Mouse (Mus musculus) left cerebral cortex, postnatal 14 days (tissue): ENCODE results near the gene Gpr182. TPM values are rescaled to one million over a fixed set of nuclear protein-coding genes. Genes with fewer than 3 reads are reported as not detected.
A peak's percentile ranks its signal among the peaks of the same experiment; 100 is the strongest.

Experiments
- DNase-seq, 2 experiments: peaks; one replicate each; pipeline ENCODE4 v3.0.0; 2021 to 2022; ENCODE audit warnings: low spot score in 2 of 2, mixed read lengths in 1 of 2
- intact Hi-C: fragments of 180-260 bp; cut with DNase I; formaldehyde crosslinking; loops from one replicate; pipeline ENCODE4 v1.15.1; 2025
- total RNA-seq, 2 experiments: library from RNA; stranded (reverse); gene quantifications; 2 replicates each; pipeline ENCODE4 v1.2.3; 2021

Gpr182 gene
- total RNA-seq, 2 experiments from 2014 or later = 1.3 to 1.5 TPM

DNA sequence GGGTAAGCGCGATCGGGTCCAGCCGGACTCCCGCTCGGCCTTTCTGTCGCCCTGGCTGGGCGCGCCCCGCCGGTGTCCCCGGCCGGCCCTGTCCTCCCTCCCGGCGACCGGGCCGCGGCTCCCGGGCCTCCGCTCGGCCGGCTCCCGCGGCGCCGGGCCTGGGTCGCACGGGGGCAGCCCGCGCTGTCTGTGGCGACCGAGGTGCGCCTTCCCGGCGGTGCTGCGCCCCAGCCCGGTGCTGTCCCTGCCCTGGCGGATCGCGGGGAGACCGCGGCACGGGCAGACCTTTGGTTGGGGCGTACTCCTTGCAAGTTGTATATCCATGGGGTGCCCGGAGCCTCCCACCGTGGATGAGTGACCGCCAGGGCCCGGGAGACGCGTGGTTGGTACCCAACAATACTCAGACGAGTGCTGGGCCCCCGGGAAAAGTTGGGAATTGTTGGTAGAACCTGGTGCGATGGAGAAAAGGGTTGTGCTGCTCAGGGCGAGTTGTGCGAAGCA, 11.8 kb downstream of the Gpr182 start:
- no peak for DNase-seq
- intact Hi-C loops = loop anchor here (2.0 to 5.0 kb wide), 2 partner anchors 197 to 268 kb away; partner anchors contain the start of gene Hsd17b6

DNA sequence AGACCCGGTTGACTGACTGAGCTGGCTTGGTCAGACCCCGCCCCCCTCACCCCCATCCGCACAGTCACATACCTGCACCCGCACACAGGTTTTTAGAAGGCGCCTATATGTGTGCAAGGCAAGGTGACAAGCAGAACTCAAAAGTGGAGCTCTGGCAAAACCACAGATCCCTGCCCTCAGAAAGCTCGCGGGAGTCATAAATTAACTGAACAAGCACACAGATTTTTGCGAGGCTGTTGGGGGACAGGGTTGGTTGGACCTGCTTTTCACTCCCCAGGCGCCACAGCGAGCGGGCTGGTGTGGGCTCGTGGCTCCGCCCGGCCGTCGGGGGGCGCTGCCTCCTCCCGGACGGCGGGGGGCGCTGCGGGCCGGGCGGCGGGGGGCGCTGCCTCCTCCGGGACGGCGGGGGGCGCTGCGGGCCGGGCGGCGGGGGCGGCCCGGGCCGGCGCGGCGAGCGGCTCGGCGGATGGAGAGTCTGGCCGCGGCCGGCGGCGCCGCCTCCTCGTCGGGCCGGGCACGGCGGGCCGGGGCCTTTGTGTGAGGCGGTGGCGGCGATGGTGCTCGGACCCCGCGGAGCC, 12.4 kb downstream of the Gpr182 start, which contains the start of gene Zbtb39:
TSS of gene Zbtb39 (plus strand) at position 456 of the 578 bp plus-strand sequence.
- intact Hi-C loops = loop anchor here (2.0 to 5.0 kb wide), 2 partner anchors 198 to 268 kb away; partner anchors contain the start of gene Hsd17b6

DNA sequence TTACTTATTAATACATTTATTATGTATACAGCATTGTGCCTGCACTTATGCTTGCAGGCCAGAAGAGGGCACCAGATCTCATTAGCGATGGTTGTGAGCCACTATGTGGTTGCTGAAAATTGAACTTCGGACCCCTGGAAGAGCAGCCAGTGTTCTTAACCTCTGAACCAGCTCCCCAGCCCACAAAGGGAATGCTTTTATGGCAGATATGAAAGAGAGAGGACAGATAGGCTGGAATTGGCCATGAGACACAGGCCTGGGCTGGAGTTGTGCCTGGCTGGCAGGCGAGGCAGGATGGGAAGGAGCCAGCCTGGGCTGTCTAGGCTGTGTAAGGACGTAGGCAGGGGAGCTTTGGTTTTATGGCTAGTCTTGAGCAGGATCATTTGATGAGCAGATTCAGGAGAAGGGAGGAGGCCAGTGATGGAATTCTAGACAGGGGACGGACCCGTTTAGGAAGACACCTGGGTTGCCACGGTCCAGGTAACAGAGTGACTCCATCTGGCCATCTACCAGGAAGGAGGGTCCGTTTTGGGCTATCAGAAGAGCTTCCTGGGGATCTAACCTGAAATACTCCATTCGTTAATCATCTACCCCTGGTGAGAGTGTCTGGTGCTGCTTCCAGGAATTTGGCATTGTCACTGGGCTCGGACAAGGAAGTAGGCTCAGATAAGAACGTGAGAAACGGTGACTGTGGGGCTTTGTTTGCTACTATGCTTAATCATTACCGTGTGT, 13.2 kb downstream of the Gpr182 start:
- DNase-seq = no peak
- intact Hi-C loops = loop anchor here (2.0 to 5.0 kb wide), 2 partner anchors 198 to 269 kb away; partner anchors contain the start of gene Hsd17b6

More for the DNA sequence above, 12.4 kb downstream of the Gpr182 start, which contains the start of gene Zbtb39:
- DNase-seq = peak; percentile 51 to 74

DNA sequence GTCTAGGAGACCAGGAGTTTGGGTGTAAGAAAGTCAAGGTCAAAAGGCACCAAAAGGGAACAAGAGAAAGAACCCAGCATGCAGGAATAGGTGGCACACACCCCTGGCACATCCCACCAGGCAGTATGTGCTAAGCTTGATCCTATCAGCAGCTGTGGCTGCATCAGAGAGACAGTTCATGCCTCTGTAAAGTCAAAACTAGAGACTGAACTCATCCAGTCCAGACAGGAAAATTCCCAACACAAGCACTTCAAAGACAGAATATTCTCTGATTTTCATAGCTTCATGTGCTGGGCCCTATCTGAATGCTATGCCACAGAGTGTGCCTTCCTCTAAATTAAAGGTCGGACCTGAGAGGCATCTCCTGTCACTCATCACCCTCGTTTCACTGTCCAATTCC, 14.0 kb downstream of the Gpr182 start:
- intact Hi-C loops = loop anchor here (5.0 kb wide), 1 partner anchor 270 kb away; the partner anchor contains the start of gene Hsd17b6
- no peak for DNase-seq

DNA sequence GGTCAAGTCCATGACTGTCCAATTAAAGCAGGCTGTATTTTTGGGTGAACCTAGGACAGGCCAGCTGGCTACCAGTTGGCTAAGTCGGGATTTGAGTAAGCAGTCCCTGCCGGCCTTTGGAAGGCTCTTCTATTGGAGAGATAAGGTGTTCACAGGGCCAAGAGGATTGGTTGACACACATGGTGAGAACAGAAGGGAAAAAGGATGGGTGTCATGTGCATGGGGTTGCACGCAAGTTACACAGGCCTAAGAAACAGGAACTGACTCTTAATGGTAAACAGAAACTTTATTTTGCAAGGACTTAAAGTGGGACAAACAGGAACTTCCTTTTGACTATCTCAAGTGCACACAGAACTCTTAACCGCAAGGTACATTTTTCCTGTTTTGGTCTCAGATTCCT, 14.6 kb downstream of the Gpr182 start:
- intact Hi-C loops = loop anchor here (5.0 kb wide), 1 partner anchor 270 kb away; the partner anchor contains the start of gene Hsd17b6
- no peak for DNase-seq

DNA sequence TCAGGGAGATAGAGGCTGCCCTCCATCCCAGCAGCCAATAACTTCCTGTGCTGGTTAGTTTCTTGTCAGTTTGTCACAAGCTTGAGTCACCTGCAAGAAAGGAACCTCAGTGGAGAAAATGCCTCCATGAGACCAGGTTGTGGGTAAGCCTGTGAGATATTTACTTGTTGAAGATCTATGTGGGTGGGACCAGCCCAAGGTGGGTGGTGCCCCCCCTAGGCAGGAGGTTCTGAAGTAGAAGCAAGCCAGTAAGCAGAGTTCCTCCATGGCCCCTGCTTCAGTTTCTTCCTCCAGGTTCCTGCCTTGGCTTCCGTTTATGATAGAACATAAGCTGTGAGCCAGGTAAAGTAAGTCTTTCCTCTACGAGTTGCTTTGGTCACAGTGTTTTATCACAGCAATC, 15.3 kb downstream of the Gpr182 start:
- intact Hi-C loops = loop anchor here (5.0 kb wide), 1 partner anchor 271 kb away; the partner anchor contains the start of gene Hsd17b6
- no peak for DNase-seq

DNA sequence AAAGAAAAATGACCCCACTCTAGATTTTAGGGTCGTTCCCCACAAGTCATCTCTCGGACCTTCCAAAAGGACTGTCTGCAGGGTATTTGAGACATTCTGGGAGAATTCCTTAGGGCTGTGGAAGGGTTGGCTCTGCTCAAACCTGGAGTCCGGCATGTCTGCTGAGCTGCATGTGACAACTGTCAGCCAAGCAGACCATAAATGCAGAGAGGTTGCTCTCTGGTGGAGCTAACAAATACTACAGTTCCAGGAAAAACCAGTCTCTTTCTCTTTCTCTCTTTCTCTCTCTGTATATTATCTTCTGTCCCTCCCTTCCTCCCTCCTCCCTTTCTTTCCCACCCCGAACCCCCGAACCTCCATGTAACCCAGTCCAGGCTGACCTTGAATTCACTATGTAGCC, 17.1 kb downstream of the Gpr182 start:
- intact Hi-C loops = loop anchor here (2.0 to 5.0 kb wide), 2 partner anchors 57 to 94 kb away; no protein-coding TSS in a partner anchor
- no peak for DNase-seq

DNA sequence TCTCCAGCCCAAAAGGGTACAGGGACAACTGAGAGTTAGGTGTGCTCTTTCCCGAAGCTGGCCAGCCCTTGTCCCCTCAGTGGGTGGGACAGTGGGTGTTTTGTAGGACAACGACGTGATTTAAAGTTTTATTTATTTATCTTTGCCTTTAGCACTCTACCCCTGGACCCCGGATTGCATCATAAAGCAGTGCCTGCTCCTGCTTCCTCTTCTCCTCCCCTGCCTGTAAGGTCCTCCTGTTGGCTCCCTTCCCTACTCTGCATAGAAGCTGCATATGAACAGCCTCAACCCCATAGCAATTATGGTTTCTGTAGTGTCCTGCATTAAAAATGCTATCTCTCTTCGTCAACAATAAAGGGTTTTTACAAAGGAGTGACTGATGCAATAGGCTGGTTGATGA, 20.1 kb downstream of the Gpr182 start:
- intact Hi-C loops = loop anchor here (5.0 kb wide), 1 partner anchor 54 kb away; no protein-coding TSS in a partner anchor
- DNase-seq = no peak

DNA sequence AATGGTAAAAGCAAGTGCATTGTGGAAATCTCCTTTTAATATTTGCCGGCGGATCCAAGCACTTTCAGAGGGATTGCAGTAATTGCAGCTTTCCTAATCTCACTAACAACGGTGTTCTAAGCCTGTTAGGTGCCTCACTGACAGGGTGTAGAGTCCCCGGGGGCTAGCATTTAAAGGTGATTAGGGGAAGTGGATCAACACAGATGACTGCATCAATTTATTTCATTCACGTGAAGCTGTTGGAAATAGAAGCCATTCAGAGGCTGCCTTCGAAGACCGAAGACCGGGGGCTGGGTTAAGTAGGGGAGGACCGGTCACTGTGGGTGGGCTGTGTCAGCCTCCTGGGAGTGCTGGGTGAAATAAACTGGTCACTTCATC, 20.6 kb downstream of the Gpr182 start:
- intact Hi-C loops = loop anchor here (5.0 kb wide), 1 partner anchor 54 kb away; no protein-coding TSS in a partner anchor
- no peak for DNase-seq

DNA sequence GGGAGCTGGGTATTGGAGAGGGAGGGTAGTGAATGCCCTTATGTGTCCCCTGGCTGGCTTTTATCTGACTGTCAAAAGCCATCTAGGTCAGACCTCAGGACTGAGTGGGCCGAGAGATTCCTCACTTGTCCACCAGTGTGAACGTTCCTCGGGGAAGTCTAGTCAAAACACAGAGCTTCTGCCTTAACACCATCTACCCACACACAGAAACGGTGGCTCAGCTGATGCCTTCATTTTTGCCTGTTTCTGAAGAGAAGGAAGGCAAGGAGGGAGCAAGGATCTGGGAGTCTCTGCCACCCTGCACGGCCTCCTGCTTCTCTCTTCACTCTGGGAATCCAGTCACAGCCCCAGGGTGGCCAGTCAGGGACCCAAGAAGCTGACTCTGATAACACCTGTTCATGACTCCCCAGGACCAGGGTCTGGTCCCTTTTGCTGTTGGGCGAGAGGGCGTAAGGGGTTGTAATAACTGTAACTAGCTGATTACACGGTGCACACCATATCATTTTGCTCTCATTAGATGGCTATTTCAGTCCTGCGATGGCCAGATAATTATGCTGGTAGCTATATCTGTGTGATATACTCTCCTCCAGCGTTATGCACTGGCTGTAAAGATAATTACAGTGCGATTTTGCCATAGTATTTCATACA, 21.1 kb downstream of the Gpr182 start:
- intact Hi-C loops = loop anchor here (5.0 kb wide), 1 partner anchor 53 kb away; no protein-coding TSS in a partner anchor
- no peak for DNase-seq

DNA sequence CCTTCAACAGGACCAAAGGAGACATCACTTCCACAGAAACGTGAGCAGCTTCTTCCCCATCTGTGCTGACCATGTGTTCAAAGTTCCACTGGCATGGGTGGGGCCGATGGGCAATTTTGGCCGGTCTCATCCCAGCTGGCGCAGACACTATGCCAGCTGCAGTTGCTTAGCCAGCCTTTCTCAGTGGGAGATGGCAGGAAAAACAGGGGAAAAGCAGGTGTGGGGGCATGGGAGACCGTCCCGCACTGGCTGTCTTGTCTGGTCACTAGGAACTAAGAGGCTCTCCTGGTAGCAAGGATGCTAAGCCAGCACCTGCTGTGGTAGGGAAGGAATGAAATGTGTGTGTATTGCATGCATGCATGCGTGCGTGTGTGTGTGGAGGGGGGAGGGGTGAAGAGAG, 23.1 kb downstream of the Gpr182 start:
- intact Hi-C loops = no loop called here

DNA sequence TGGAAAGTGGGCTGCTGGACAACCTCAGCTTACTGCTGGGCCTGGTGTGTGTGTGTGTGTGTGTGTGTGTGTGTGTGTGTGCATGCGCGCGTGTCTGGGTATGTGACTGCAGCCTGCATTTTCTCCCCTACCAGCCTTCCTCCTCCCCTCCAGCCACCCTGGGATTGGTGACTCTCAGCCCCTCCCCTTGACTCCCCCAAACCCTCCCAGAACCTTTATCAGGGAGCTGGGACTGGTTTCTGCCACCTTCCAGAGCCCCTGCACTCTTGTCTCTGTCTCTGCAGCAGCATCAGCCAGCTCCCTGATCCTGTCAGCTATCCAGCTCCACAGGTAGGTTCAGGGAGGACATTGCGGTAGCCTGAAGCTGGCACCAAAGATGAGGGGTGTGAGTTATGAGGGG, 26.4 kb downstream of the Gpr182 start:
- no peak for DNase-seq
- intact Hi-C loops = no loop called here

More for the DNA sequence above, 23.1 kb downstream of the Gpr182 start:
- DNase-seq = peak; percentile 37 to 42

DNA sequence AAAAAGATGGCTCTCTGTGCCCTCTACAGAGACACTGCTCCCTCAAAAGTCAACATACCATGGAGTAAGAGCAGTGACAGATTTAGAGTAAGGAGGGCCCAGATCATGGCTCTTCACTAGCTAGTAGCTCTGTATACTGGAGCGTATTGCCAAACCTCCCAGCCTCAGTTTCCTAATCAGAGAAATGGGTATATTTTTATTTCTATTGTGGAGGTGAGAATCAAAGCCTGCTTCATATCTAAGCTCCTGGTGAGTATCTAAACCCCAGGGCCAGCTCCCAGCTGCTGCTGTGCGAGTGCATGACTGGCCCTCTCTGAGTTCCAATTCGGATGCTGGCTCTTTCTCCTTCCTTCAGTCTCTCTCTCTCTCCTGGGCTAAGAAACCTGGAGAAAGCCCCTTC, 27.4 kb downstream of the Gpr182 start, which contains the start of gene Tac2:
TSS of gene Tac2 (plus strand) at position 301 of the 400 bp plus-strand sequence.
- intact Hi-C loops = no loop called here
- no peak for DNase-seq

DNA sequence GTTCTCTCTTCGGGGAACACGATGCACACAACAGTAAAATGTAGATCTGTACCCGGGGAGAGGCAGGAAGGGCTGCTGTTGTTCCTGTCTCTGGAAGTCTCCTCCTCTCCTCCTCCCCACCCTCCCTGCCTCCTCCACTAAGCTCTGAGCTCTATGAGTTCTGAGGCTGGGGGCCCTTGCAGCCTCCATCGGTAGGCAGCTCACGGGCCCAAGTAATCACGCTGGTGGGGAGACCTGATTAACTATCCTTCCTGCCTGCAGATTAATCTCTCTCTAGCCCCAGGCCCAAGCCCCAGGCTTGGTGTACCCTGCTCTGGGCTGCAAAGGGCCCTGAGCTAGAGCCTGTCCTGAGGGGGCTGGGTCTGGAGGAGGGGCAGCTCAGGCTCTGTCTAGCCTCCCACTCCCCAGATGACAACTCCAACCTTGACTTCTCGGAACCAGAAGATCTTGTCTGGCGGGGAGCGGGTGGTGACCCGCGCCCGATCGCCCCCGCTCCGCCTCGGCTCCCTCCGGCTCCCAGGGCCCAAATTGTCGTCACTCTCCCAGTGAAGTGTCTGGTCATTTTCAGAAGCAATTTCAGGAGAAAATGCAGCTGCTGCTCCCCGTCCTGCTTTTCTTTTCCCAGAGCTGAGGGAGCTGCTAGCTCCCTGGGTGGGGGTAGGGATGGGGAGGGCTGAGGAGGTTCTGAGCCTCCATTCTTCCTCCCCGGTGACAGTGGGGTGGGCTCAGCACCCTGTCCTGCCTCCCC, 29.7 kb downstream of the Gpr182 start:
- no peak for DNase-seq
- intact Hi-C loops = no loop called here

DNA sequence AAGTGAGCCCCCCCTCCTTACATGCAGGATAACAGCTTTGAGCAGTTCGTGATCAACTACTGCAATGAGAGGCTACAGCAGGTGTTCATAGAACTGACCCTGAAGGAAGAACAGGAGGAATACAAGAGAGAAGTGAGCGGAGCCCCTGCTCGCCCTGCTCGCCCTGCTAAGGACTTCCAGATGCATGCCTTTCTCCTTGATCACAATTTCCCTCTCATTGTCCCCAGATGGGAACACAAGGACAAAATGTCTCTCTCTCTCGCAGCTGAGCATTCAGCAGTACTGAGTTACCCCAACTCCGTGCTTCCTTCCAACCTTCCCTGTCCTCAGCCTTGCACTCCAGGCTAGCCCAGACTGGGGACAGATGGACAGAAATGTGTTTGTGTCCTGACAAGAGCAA, 38.8 kb downstream of the Gpr182 start:
- no peak for DNase-seq
- intact Hi-C loops = no loop called here

DNA sequence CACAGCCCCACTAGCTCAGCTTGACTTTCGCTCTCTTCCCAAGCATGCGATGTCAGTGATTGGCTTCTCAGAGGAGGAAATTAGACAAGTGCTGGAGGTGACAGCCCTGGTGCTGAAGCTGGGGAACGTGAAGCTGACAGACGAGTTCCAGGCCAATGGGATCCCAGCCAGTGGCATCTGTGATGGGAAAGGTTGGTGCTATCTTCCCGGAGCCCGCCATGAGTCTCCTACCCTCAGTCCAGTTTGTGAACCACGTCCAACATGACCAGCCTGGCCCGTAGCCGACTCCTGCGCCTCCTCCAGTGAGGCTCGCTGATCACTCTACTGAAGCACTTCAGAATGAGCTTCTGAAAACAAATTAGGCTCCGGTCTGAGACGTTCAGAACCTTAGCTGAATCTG, 41.2 kb downstream of the Gpr182 start:
- no peak for DNase-seq
- intact Hi-C loops = no loop called here

DNA sequence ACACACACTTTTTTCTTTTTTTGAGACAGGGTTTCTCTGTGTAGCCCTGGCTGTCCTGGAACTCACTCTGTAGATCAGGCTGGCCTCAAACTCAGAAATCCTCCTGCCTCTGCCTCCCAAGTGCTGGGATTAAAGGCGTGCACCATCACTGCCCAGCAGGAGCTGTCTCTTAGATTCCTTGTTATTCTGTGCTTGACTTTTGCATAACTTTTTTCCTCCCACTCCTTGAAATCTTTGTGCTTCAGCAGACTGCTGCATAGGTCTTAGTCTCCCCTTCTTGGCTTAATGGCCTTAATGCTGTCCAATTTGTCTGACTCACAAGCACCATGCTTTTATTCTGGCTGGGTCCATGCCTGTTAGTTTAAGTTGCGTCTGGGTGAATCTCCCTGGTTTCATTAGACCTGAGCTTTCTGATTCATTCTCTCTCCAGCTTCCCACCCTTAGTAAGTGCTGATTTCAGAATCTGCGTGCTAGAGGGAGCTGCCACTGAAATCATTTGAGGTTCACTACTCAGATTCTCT, 42.6 kb downstream of the Gpr182 start:
- intact Hi-C loops = no loop called here
- no peak for DNase-seq

DNA sequence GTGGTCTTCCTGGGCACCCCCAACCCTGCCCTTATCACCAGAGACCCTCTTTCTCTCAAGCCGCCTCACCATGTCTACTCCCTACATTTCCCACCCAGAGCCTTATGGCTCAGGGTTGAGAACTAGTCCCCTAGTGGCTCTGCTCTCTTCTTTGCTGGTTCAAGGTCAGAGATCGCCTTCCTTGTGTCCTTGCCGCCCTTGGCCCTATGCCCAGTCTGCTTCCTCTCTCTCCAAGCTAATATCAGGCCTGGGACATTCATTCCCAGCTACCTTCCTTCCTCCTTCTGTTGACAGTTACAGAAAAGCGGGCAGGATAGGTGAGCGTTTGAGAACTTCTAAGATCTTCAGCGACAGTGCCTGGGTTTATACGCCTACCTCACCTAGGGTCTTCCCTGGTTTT, 43.8 kb downstream of the Gpr182 start:
- DNase-seq = no peak
- intact Hi-C loops = no loop called here

DNA sequence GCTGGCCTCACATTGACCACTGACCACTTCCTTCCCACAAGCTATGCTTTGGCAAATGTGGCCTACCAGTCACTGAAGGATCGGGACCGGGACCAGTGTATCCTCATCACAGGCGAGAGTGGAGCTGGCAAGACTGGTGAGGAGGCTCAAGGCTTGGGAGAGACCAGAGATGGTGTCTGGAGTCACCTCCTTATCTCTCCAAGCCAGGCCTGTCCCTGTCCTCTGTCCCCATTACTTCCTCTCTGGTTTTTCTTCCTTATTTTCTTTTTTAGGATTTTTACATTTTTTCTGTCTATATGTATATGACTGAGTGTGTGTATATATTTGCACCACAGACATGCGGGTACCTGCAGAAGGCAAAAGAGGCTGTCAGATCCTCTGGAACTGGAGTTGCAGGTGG, 45.7 kb downstream of the Gpr182 start:
- intact Hi-C loops = no loop called here
- no peak for DNase-seq
